Mouse (Mus musculus): ENCODE measurements at regions not wholly inside any gene's neighbourhood (a gene's known extent, or its start where the extent isn't known, plus 50 kb on each side); places are given as distances from the start of the nearest gene placed in this dataset.

DNA sequence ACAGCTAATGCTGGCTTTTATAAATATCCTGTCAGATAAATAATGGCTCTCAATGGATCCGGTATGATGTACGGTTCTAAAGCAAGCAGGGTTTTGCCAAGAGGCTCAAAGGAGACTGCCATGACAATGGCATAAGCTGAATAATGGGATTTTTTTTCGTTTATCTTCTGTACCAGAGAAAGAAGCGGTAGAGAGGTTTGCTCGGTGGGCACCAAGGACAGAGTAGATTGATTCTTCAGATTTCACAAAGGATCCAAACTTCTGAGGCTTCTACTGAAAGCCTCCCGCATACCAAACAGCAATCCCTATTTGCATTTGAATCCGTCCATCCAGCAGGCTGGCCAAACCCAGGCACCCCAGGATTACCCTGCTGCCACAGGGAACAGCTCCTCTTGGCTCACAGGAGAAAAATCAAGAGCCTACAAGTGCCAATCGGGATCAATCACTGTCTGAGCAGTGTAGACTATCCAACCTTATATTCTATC lies 342.0 kb upstream of the Noct start:
- TF ChIP-seq CTCF (IDR thresholded peaks at IDR 0.05; ENCODE audit: low read depth, low read length) (no peak), POLR2A (IDR thresholded peaks at IDR 0.05; ENCODE audit: borderline replicate concordance, low read depth, low read length) (no peak)
- Histone ChIP-seq H3K4me1 (ENCODE audit: control insufficient read depth, insufficient read depth, low read length) (no peaks in the 10 kb centered on the region), H3K4me3 (ENCODE audit: insufficient read depth, low read length) (no peak overlapping the region), H3K27ac (ENCODE audit: insufficient read depth, low read depth, low read length) (no peak overlapping the region)

DNA sequence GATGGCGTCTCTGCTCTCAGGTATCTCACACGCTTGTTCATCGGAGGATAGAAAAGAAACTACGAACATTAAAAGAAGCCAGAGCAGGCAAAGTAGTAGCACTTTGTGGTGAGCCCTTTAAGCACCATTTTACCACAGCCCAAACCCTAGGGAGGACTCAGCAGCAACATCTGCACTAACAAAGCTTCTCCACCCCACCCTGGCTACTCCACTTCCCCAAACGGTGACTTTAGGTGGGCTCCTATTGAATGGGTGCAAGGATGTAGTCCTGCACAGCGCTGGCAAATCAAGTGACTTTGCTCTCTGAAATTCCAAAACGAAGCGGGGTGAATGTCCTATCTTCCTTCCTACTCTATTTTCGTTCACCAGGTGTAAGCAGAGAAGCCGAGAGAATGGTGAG lies 337.9 kb upstream of the Noct start:
- Histone ChIP-seq H3K4me1 (ENCODE audit: control insufficient read depth, insufficient read depth, low read length) (no peaks in the 10 kb centered on the region), H3K27ac (ENCODE audit: insufficient read depth, low read depth, low read length) (no peak overlapping the region), H3K4me3 (ENCODE audit: insufficient read depth, low read length) (no peak overlapping the region)
- TF ChIP-seq CTCF (IDR thresholded peaks at IDR 0.05; ENCODE audit: low read depth, low read length) = no peak
- no peak for TF ChIP-seq POLR2A (IDR thresholded peaks at IDR 0.05; ENCODE audit: borderline replicate concordance, low read depth, low read length)

DNA sequence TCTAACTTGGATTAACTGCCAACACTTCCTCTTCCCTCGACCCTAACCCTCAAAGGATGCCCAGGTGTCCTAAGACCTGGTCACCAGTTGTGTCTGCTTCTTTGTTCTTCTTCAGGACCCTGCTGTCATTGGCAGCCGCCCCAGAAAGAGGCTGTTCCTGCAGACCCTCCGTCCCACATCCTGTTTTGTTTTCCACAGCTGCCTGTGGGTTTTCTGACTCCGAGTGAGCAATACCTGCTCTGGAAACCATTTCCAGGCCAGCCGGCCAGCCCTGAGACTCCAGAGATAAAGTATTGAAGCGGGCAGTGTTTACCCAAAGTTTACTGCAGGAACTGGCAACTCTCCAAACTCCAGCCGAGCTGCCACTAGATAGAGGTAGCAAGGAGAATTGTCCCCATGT lies 337.2 kb upstream of the Noct start:
- Histone ChIP-seq H3K4me1 (ENCODE audit: control insufficient read depth, insufficient read depth, low read length) (no peaks in the 10 kb centered on the region), H3K27ac (ENCODE audit: insufficient read depth, low read depth, low read length) (no peak overlapping the region), H3K4me3 (ENCODE audit: insufficient read depth, low read length) (no peak overlapping the region)
- TF ChIP-seq CTCF (IDR thresholded peaks at IDR 0.05; ENCODE audit: low read depth, low read length) = no peak
- TF ChIP-seq POLR2A (IDR thresholded peaks at IDR 0.05; ENCODE audit: borderline replicate concordance, low read depth, low read length) = no peak

DNA sequence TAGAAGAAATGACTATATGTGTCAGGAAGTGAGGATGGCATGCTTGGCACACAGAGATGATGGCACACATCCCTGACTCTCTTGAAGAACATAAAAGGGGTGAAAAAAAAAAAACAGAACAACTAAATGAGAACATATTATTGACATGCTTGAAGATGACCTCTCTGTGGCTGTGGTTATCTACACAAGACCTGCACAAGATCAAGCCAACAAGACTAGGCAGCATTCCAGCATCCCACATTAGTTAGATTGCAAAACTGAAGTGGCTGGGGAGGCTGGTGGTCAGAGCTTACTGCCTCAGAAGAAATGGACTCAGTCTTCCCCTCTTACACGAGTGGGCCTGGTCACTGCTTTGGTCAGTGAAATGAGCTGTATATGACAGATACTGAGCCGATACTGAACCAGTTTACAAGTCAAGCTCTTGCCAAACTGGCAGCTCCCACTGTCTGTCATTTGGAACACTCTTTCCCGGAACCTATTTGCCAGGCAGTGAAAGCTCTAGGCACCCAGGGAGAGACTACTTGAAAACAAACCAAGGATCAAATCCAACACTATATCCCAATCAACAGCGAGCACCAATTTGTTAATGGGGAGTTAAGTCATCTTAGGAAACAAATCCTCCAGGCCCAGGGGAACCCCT lies 335.6 kb upstream of the Noct start:
- no peak for TF ChIP-seq CTCF (IDR thresholded peaks at IDR 0.05; ENCODE audit: low read depth, low read length)
- TF ChIP-seq POLR2A (IDR thresholded peaks at IDR 0.05; ENCODE audit: borderline replicate concordance, low read depth, low read length) = no peak
- no peaks in the 10 kb centered on the region for H3K4me1 ChIP-seq (ENCODE audit: control insufficient read depth, insufficient read depth, low read length)
- no peak overlapping the region for H3K27ac ChIP-seq (ENCODE audit: insufficient read depth, low read depth, low read length)
- no peak overlapping the region for H3K4me3 ChIP-seq (ENCODE audit: insufficient read depth, low read length)

DNA sequence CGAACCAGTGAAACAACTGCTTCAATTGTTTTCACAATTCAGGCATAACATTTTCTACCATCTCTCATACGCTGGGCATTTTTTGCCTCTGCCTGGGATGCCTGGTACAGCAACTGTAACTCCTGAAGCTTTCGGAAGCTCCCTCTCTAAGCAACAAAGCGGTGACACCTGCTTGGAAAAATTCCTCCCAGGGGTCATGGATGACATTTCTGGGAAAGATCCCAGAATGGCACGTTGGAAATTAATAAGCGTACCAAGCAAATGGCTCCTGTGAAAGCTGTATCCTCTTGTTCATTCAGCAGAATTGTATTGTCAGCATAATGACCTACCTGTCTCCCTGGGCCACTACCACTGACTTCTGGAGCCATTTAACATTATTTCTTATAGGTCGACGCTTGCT lies 333.7 kb upstream of the Noct start:
- no peak overlapping the region for H3K4me3 ChIP-seq (ENCODE audit: insufficient read depth, low read length)

DNA sequence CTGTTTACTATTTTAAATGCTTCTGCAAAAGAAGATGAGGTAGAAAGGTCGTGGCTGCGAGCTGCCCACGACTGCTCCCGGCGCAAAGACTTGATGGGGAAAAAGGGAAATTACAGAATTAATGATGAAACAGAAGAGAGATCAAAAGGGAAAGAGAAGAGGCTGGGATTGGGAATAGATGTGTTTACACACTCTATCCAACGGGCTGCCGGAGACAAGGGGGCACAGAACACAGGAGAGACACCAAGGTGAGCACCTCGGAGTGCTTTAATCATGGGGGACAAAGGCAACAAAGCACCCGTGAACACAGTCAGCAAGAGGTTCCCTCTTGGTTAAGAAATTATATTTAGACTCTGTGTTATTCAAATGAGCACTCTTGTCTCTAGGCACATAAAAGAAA lies 326.1 kb upstream of the Noct start:
- no peak overlapping the region for H3K4me3 ChIP-seq (ENCODE audit: insufficient read depth, low read length)
- H3K27ac ChIP-seq (ENCODE audit: insufficient read depth, low read depth, low read length) = no peak overlapping the region
- TF ChIP-seq CTCF (IDR thresholded peaks at IDR 0.05; ENCODE audit: low read depth, low read length) = no peak
- H3K4me1 ChIP-seq (ENCODE audit: control insufficient read depth, insufficient read depth, low read length) = no peaks in the 10 kb centered on the region

More for the DNA sequence above, 333.7 kb upstream of the Noct start:
- TF ChIP-seq CTCF (IDR thresholded peaks at IDR 0.05; ENCODE audit: low read depth, low read length) (no peak), POLR2A (IDR thresholded peaks at IDR 0.05; ENCODE audit: borderline replicate concordance, low read depth, low read length) (no peak)
- Histone ChIP-seq H3K27ac (ENCODE audit: insufficient read depth, low read depth, low read length) (no peak overlapping the region), H3K4me1 (ENCODE audit: control insufficient read depth, insufficient read depth, low read length) (no peaks in the 10 kb centered on the region)

DNA sequence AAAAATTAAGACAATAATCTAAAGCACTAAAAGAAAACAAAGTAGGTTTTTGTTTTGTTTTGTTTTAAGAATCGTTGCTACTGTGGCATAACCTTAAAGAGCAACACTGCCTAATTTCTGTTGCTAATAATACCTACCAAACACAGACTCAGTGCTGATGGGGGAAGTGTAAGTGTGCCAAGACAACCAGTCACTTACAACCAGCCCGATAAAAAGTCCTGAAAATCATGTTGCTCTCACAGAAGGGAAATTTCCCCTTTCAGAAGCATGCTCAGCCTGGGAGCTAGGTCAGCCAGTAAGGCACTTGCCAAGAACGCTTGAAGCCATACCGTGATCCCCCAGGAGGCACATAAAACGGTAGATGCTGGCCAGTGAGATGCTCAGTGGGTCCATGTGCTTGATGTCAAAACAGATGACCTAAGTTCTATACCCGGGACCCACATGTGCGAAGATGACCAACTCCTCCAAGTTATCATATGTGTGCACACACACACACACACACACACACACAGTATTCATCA lies 324.4 kb upstream of the Noct start:
- no peaks in the 10 kb centered on the region for H3K4me1 ChIP-seq (ENCODE audit: control insufficient read depth, insufficient read depth, low read length)
- TF ChIP-seq POLR2A (IDR thresholded peaks at IDR 0.05; ENCODE audit: borderline replicate concordance, low read depth, low read length) = no peak
- TF ChIP-seq CTCF (IDR thresholded peaks at IDR 0.05; ENCODE audit: low read depth, low read length) = no peak
- H3K27ac ChIP-seq (ENCODE audit: insufficient read depth, low read depth, low read length) = no peak overlapping the region
- no peak overlapping the region for H3K4me3 ChIP-seq (ENCODE audit: insufficient read depth, low read length)

DNA sequence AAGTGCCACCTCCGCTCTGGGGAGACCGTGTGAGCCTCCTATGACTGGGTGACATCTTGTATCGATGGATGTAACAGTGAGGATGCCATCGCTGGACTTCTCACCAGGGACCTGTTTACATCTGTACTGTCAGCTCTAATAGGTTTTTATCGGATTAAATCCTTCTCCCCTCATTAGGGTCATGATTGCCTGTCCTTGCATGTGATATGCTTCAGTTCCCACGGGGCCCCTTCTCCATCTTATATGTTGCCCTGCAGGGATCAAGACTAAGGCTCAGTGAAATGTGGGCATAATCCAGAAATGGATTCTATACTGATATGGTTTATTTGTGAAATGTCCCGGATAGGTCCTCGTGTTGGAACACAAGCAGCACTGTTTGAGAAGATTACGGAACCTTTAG lies 323.7 kb upstream of the Noct start:
- no peak overlapping the region for H3K27ac ChIP-seq (ENCODE audit: insufficient read depth, low read depth, low read length)
- no peak for TF ChIP-seq POLR2A (IDR thresholded peaks at IDR 0.05; ENCODE audit: borderline replicate concordance, low read depth, low read length)
- TF ChIP-seq CTCF (IDR thresholded peaks at IDR 0.05; ENCODE audit: low read depth, low read length) = no peak
- H3K4me3 ChIP-seq (ENCODE audit: insufficient read depth, low read length) = no peak overlapping the region
- H3K4me1 ChIP-seq (ENCODE audit: control insufficient read depth, insufficient read depth, low read length) = no peaks in the 10 kb centered on the region

DNA sequence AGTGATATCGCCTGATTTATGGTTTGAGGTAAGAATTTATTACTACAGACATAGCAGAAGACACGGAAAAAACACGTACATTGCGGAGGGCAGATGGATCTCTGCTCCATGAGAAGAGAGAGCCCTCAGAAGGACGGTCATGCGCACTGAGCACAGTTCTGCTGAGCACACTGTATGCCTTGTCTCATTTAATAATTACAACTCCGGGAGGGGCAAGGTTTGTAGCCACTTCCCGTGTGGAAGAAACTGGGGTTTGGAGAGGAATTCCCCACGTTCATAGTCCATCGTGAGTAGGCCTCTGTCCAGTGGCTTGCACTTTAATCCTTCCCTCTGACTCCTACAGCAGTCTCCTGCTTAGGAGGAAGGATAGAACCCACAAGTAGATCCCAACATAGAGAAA lies 322.9 kb upstream of the Noct start:
- Histone ChIP-seq H3K4me3 (ENCODE audit: insufficient read depth, low read length) (no peak overlapping the region), H3K27ac (ENCODE audit: insufficient read depth, low read depth, low read length) (no peak overlapping the region), H3K4me1 (ENCODE audit: control insufficient read depth, insufficient read depth, low read length) (no peaks in the 10 kb centered on the region)
- no peak for TF ChIP-seq CTCF (IDR thresholded peaks at IDR 0.05; ENCODE audit: low read depth, low read length)
- no peak for TF ChIP-seq POLR2A (IDR thresholded peaks at IDR 0.05; ENCODE audit: borderline replicate concordance, low read depth, low read length)

DNA sequence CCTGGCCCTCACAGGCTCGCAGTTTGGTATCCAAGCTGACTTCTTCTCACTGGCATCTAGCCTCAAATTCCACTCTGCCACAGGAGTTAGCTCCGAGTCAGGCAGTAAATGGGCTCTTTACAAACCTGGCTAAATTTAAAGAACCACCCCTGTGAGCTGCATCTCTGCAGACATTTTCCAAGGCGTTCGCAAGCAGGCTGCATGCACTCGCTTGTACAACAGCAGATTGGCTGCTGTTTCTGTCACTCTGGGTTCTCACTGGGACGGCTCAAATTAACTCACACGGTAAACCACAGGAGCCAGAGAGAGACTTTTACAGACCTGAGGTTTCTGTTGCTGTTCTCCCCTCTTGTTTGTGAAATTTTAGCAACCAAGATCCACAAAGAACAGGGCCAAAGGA lies 321.3 kb upstream of the Noct start:
- no peak overlapping the region for H3K27ac ChIP-seq (ENCODE audit: insufficient read depth, low read depth, low read length)
- TF ChIP-seq CTCF (IDR thresholded peaks at IDR 0.05; ENCODE audit: low read depth, low read length) (no peak), POLR2A (IDR thresholded peaks at IDR 0.05; ENCODE audit: borderline replicate concordance, low read depth, low read length) (no peak)
- H3K4me1 ChIP-seq (ENCODE audit: control insufficient read depth, insufficient read depth, low read length) = no peaks in the 10 kb centered on the region
- no peak overlapping the region for H3K4me3 ChIP-seq (ENCODE audit: insufficient read depth, low read length)

All from bone marrow macrophage, adult 2 months (primary cell).